Mouse (Mus musculus) bone marrow macrophage, adult 2 months (primary cell): ENCODE data around the gene Gm20481.

Source experiments
- CTCF ChIP-seq: IDR thresholded peaks from 2 replicates; pipeline ENCODE4 v1.5.1; 2012; ENCODE audit warnings: low read depth, mild to moderate bottlenecking, low read length, moderate library complexity
- POLR2A ChIP-seq: IDR thresholded peaks from 2 replicates; pipeline ENCODE4 v1.6.1; 2012; ENCODE audit warnings: mild to moderate bottlenecking, low read depth, low read length, borderline replicate concordance

- TF ChIP-seq POLR2A (no peak), CTCF (no peak)
Measured at GRCm38 (mm10) chr17:34978239-34978638, 8.5 kb downstream of the Gm20481 start.
